Mouse (Mus musculus) kidney, postnatal 36 days (tissue): ENCODE measurements around the gene Trim63.
A peak's percentile ranks its signal among the peaks of the same experiment; 100 is the strongest.

Experiments used
- DNase-seq, 2 experiments: peaks; one replicate each; pipeline ENCODE4 v3.0.0; 2021 to 2022; ENCODE audit warnings: mixed read lengths in 2 of 2

Gene Trim63

GRCm38 (mm10) chr4:134342213-134342779 lies 27.4 kb downstream of the Trim63 start:
- no peak for DNase-seq

GRCm38 (mm10) chr4:134343071-134344031 lies 28.4 kb downstream of the Trim63 start, which contains the start of gene Slc30a2:
Gene Slc30a2 (plus strand): TSS chr4:134343181.
- peak; percentile 77 to 83 for DNase-seq

- DNase-seq: no peak
These were observed 29.7 kb downstream of the Trim63 start for GRCm38 (mm10) chr4:134344620-134345019.

- DNase-seq: peak in 1 of 2 experiments; percentile 67
These were observed 30.9 kb downstream of the Trim63 start for GRCm38 (mm10) chr4:134345802-134346201.

- peak; percentile 87 to 91 for DNase-seq
These were observed 33.2 kb downstream of the Trim63 start for GRCm38 (mm10) chr4:134348078-134348477.

- DNase-seq: no peak
These were observed 33.6 kb downstream of the Trim63 start for GRCm38 (mm10) chr4:134348545-134348944.

GRCm38 (mm10) chr4:134349829-134350228 lies 34.9 kb downstream of the Trim63 start:
- no peak for DNase-seq

GRCm38 (mm10) chr4:134350641-134351040 lies 35.7 kb downstream of the Trim63 start:
- DNase-seq: peak in 1 of 2 experiments; percentile 71

GRCm38 (mm10) chr4:134351329-134352260 lies 36.7 kb downstream of the Trim63 start:
- DNase-seq: peak in 1 of 2 experiments; percentile 57

GRCm38 (mm10) chr4:134352261-134352707 lies 37.4 kb downstream of the Trim63 start:
- DNase-seq: no peak

GRCm38 (mm10) chr4:134352929-134353328 lies 38.0 kb downstream of the Trim63 start:
- no peak for DNase-seq

GRCm38 (mm10) chr4:134353527-134354409 lies 38.8 kb downstream of the Trim63 start:
- DNase-seq: peak; percentile 42 to 50

- DNase-seq: peak; percentile 91 to 93
These were observed 41.0 kb downstream of the Trim63 start for GRCm38 (mm10) chr4:134355841-134356452.

GRCm38 (mm10) chr4:134356591-134357460 lies 41.9 kb downstream of the Trim63 start:
- DNase-seq: peak; percentile 86 to 93

- peak in 1 of 2 experiments; percentile 59 for DNase-seq
These were observed 42.5 kb downstream of the Trim63 start for GRCm38 (mm10) chr4:134357461-134357771.

- no peak for DNase-seq
These were observed 44.7 kb downstream of the Trim63 start for GRCm38 (mm10) chr4:134359649-134360048.

- no peak for DNase-seq
These were observed 46.3 kb downstream of the Trim63 start for GRCm38 (mm10) chr4:134361215-134361614.

- DNase-seq: peak in 1 of 2 experiments; percentile 34
These were observed 47.2 kb downstream of the Trim63 start for GRCm38 (mm10) chr4:134362124-134362523.

- DNase-seq: peak; percentile 49 to 71
These were observed 47.7 kb downstream of the Trim63 start for GRCm38 (mm10) chr4:134362586-134362985.

- DNase-seq: no peak
These were observed 50.4 kb downstream of the Trim63 start for GRCm38 (mm10) chr4:134365280-134365679.
